Mouse (Mus musculus) cerebellum, adult 9-11 months (tissue): ENCODE results near the gene 1700029I15Rik.

ENCODE experiments used
- DNase-seq: peaks from one replicate; pipeline ENCODE4 v3.0.0; 2022

1700029I15Rik gene

GRCm38 (mm10) chr2:92381901-92382588 is at the start of gene 1700029I15Rik:
Gene 1700029I15Rik, plus strand, starts transcription at chr2:92382538.
- DNase-seq, result peak; percentile 73

- DNase-seq, result no peak
Observed at GRCm38 (mm10) chr2:92342418-92342817, 39.9 kb upstream of the 1700029I15Rik start.

- DNase-seq, result no peak
Observed at GRCm38 (mm10) chr2:92347191-92347590, 35.1 kb upstream of the 1700029I15Rik start.

GRCm38 (mm10) chr2:92349589-92350425 is 32.5 kb upstream of the 1700029I15Rik start:
- no peak for DNase-seq

- DNase-seq, result no peak
Observed at GRCm38 (mm10) chr2:92350686-92351085, 31.7 kb upstream of the 1700029I15Rik start.

- DNase-seq, result no peak
Observed at GRCm38 (mm10) chr2:92353402-92353801, 28.9 kb upstream of the 1700029I15Rik start.

- DNase-seq, result no peak
Observed at GRCm38 (mm10) chr2:92354224-92354623, 28.1 kb upstream of the 1700029I15Rik start.

GRCm38 (mm10) chr2:92359301-92359700 is 23.0 kb upstream of the 1700029I15Rik start:
- DNase-seq, result no peak

GRCm38 (mm10) chr2:92360186-92360823 is 22.0 kb upstream of the 1700029I15Rik start:
- DNase-seq, result no peak

- no peak for DNase-seq
Observed at GRCm38 (mm10) chr2:92360893-92361292, 21.4 kb upstream of the 1700029I15Rik start.

- no peak for DNase-seq
Observed at GRCm38 (mm10) chr2:92361795-92362194, 20.5 kb upstream of the 1700029I15Rik start.

GRCm38 (mm10) chr2:92362571-92363228 is 19.6 kb upstream of the 1700029I15Rik start:
- DNase-seq, result no peak

- DNase-seq, result no peak
Observed at GRCm38 (mm10) chr2:92364086-92364485, 18.3 kb upstream of the 1700029I15Rik start.

GRCm38 (mm10) chr2:92365568-92365967 is 16.8 kb upstream of the 1700029I15Rik start:
- no peak for DNase-seq

GRCm38 (mm10) chr2:92367383-92368029 is 14.8 kb upstream of the 1700029I15Rik start:
- no peak for DNase-seq

GRCm38 (mm10) chr2:92370375-92370774 is 12.0 kb upstream of the 1700029I15Rik start:
- DNase-seq, result peak; percentile 53

GRCm38 (mm10) chr2:92370821-92371805 is 11.2 kb upstream of the 1700029I15Rik start:
- peak; percentile 60 for DNase-seq

- no peak for DNase-seq
Observed at GRCm38 (mm10) chr2:92371971-92372690, 10.2 kb upstream of the 1700029I15Rik start.

- peak; percentile 67 for DNase-seq
Observed at GRCm38 (mm10) chr2:92372767-92373436, 9.4 kb upstream of the 1700029I15Rik start.

- DNase-seq, result peak; percentile 41
Observed at GRCm38 (mm10) chr2:92373437-92373813, 8.9 kb upstream of the 1700029I15Rik start.
